Mouse (Mus musculus) liver, postnatal 0 days (tissue): ENCODE measurements around the gene Zfhx3. TPM values are rescaled to one million over a fixed set of nuclear protein-coding genes. Genes with fewer than 3 reads are reported as not detected.

Experiments used
- ATAC-seq: fragments of 200-750 bp; cut with Nextera tagmentation; 2 replicates; pipeline ENCODE4 v1.8.0; 2017; ENCODE audit warnings: mild to moderate bottlenecking, moderate library complexity
- DNase-seq: peaks from one replicate; pipeline ENCODE4 v3.0.0-alpha.2; 2016
- H3K27ac ChIP-seq: fragments of 300-500 bp; sonication (generic); 2 replicates; pipeline ENCODE4 v1.5.1; 2014; ENCODE audit warnings: antibody characterized with exemption, moderate library complexity, mild to moderate bottlenecking, low read depth
- H3K27me3 ChIP-seq: fragments of 300-500 bp; sonication (generic); 2 replicates; pipeline ENCODE4 v1.6.1; 2014; ENCODE audit warnings: low read length, control low read depth, mixed read lengths; ENCODE audit not compliant: insufficient read depth
- H3K36me3 ChIP-seq: fragments of 300-500 bp; sonication (generic); replicated peaks from 2 replicates; pipeline ENCODE4 v1.6.1; 2014; ENCODE audit warnings: mild to moderate bottlenecking, control low read depth, low read length, moderate library complexity, mixed read lengths; ENCODE audit not compliant: insufficient read depth
- H3K4me1 ChIP-seq: fragments of 300-500 bp; sonication (generic); 2 replicates; pipeline ENCODE4 v1.6.1; 2014; ENCODE audit warnings: antibody characterized with exemption, mild to moderate bottlenecking, control low read depth; ENCODE audit not compliant: insufficient read depth
- H3K4me2 ChIP-seq: fragments of 300-500 bp; sonication (generic); 2 replicates; pipeline ENCODE4 v1.6.1; 2014; ENCODE audit warnings: low read depth, mild to moderate bottlenecking, low read length, moderate library complexity, mixed read lengths
- H3K4me3 ChIP-seq: fragments of 300-500 bp; sonication (generic); 2 replicates; pipeline ENCODE4 v1.5.1; 2014; ENCODE audit warnings: low read depth, low read length
- H3K9ac ChIP-seq: fragments of 300-500 bp; sonication (generic); replicated peaks from 2 replicates; pipeline ENCODE4 v1.6.1; 2014; ENCODE audit warnings: mild to moderate bottlenecking, moderate library complexity
- H3K9me3 ChIP-seq: fragments of 300-500 bp; sonication (generic); 2 replicates; pipeline ENCODE4 v1.6.1; 2016; ENCODE audit warnings: mild to moderate bottlenecking, control low read depth, low read length, mixed read lengths
- CTCF ChIP-seq: sonication (generic); IDR thresholded peaks from 2 replicates; pipeline ENCODE4 v1.5.1; 2016; ENCODE audit warnings: antibody characterized with exemption, low read depth
- EP300 ChIP-seq: IDR thresholded peaks from 2 replicates; pipeline ENCODE4 v1.6.1; 2016; ENCODE audit warnings: antibody characterized with exemption, low read depth, mild to moderate bottlenecking
- WGBS: fragments of 180-500 bp; shearing (Covaris S2); extraction: QIAGEN DNeasy Blood & Tissue Kit; methylation state at CpG from one replicate; pipeline ENCODE4 v1.1.7; 2014; ENCODE audit not compliant: insufficient replicate concordance; 5-methylcytosine and 5-hydroxymethylcytosine counted together
- microRNA-seq: library from miRNA; unstranded; fragments of <30 nt; microRNA quantifications from one replicate; pipeline ENCODE4, GENCODE M21; 2016
- polyA plus RNA-seq: library from polyadenylated mRNA; unstranded; fragments of >200 nt; fragmentation: Nextera tagmentation; extraction: Ambion mirVana; gene quantifications from 2 replicates; pipeline ENCODE4 v1.2.1, GENCODE M21; 2015

Zfhx3 gene
- polyA plus RNA-seq, 1 experiment from 2014 or later: 1.2 TPM

GRCm38 (mm10) chr8:109006986-109007385 lies 1064.5 kb downstream of the Zfhx3 start:
- no peak overlapping the region for H3K9ac ChIP-seq
- no peaks in the 10 kb centered on the region for H3K9me3 ChIP-seq
- peak; percentile 80 for ATAC-seq
- H3K4me3 ChIP-seq: no peak overlapping the region
- 67% methylated on average over 9 of the region's 9 CpGs for WGBS
- DNase-seq: no peak
- H3K27me3 ChIP-seq: no peaks in the 10 kb centered on the region
- no peaks in the 10 kb centered on the region for H3K36me3 ChIP-seq
- no peak overlapping the region for H3K27ac ChIP-seq
- H3K4me2 ChIP-seq: no peak overlapping the region
- no peak for TF ChIP-seq EP300
- no peak for TF ChIP-seq CTCF
- H3K4me1 ChIP-seq: no peaks in the 10 kb centered on the region

Small RNA genes within 50 kb of the gene (microRNA-seq; reads per million reads assigned to microRNA genes)
- gene Mir3108: not detected
